Mouse (Mus musculus) retina, adult 2 months (tissue): ENCODE measurements around the gene Rhox2h.
"Not testable (repeated sequence)": the region's sequence is repeated elsewhere in the genome, so short reads cannot be mapped to it uniquely, and the experiment has no call there.

ENCODE experiments used
- DNase-seq: peaks from one replicate; pipeline ENCODE4 v3.0.0-alpha.2; 2012; ENCODE audit warnings: low read depth, low spot score

The Rhox2h gene

GRCm38 (mm10) chrX:37673177-37673576 is at the start of gene Rhox2h:
TSS of gene Rhox2h (minus strand) at chrX:37673277.
- not testable (repeated sequence) for DNase-seq

GRCm38 (mm10) chrX:37701821-37702387 is 28.8 kb upstream of the Rhox2h start:
- DNase-seq, result no peak

GRCm38 (mm10) chrX:37692261-37692660 is 19.2 kb upstream of the Rhox2h start:
- no peak for DNase-seq

GRCm38 (mm10) chrX:37683031-37683715 is 10.1 kb upstream of the Rhox2h start:
- no peak for DNase-seq

GRCm38 (mm10) chrX:37668664-37669063 is 4.4 kb downstream of the Rhox2h start, which contains the start of gene Rhox3h:
TSS of gene Rhox3h (minus strand) at chrX:37668764.
- DNase-seq, result not testable (repeated sequence)

- not testable (repeated sequence) for DNase-seq
Measured at GRCm38 (mm10) chrX:37651227-37651626, 21.9 kb downstream of the Rhox2h start, which contains the start of gene Rhox4g. TSS of gene Rhox4g (minus strand) at chrX:37651327.

GRCm38 (mm10) chrX:37643370-37643769 is 29.7 kb downstream of the Rhox2h start, which contains the start of gene Rhox2g:
TSS of gene Rhox2g (minus strand) at chrX:37643470.
- not testable (repeated sequence) for DNase-seq

- not testable (repeated sequence) for DNase-seq
Measured at GRCm38 (mm10) chrX:37628512-37628911, 44.6 kb downstream of the Rhox2h start, which contains the start of gene Rhox3g. TSS of gene Rhox3g (minus strand) at chrX:37628612.
